Mouse (Mus musculus) liver, postnatal 0 days (tissue): ENCODE data around the gene Anapc15-ps. TPM values are rescaled to one million over a fixed set of nuclear protein-coding genes. Genes with fewer than 3 reads are reported as not detected.

Source experiments
- ATAC-seq: fragments of 200-750 bp; cut with Nextera tagmentation; 2 replicates; pipeline ENCODE4 v1.8.0; 2017; ENCODE audit warnings: mild to moderate bottlenecking, moderate library complexity
- DNase-seq: peaks from one replicate; pipeline ENCODE4 v3.0.0-alpha.2; 2016
- H3K27ac ChIP-seq: fragments of 300-500 bp; sonication (generic); 2 replicates; pipeline ENCODE4 v1.5.1; 2014; ENCODE audit warnings: antibody characterized with exemption, moderate library complexity, mild to moderate bottlenecking, low read depth
- H3K27me3 ChIP-seq: fragments of 300-500 bp; sonication (generic); 2 replicates; pipeline ENCODE4 v1.6.1; 2014; ENCODE audit warnings: low read length, control low read depth, mixed read lengths; ENCODE audit not compliant: insufficient read depth
- H3K36me3 ChIP-seq: fragments of 300-500 bp; sonication (generic); replicated peaks from 2 replicates; pipeline ENCODE4 v1.6.1; 2014; ENCODE audit warnings: mild to moderate bottlenecking, control low read depth, low read length, moderate library complexity, mixed read lengths; ENCODE audit not compliant: insufficient read depth
- H3K4me1 ChIP-seq: fragments of 300-500 bp; sonication (generic); 2 replicates; pipeline ENCODE4 v1.6.1; 2014; ENCODE audit warnings: antibody characterized with exemption, mild to moderate bottlenecking, control low read depth; ENCODE audit not compliant: insufficient read depth
- H3K4me2 ChIP-seq: fragments of 300-500 bp; sonication (generic); 2 replicates; pipeline ENCODE4 v1.6.1; 2014; ENCODE audit warnings: low read depth, mild to moderate bottlenecking, low read length, moderate library complexity, mixed read lengths
- H3K4me3 ChIP-seq: fragments of 300-500 bp; sonication (generic); 2 replicates; pipeline ENCODE4 v1.5.1; 2014; ENCODE audit warnings: low read depth, low read length
- H3K9ac ChIP-seq: fragments of 300-500 bp; sonication (generic); replicated peaks from 2 replicates; pipeline ENCODE4 v1.6.1; 2014; ENCODE audit warnings: mild to moderate bottlenecking, moderate library complexity
- H3K9me3 ChIP-seq: fragments of 300-500 bp; sonication (generic); 2 replicates; pipeline ENCODE4 v1.6.1; 2016; ENCODE audit warnings: mild to moderate bottlenecking, control low read depth, low read length, mixed read lengths
- CTCF ChIP-seq: sonication (generic); IDR thresholded peaks from 2 replicates; pipeline ENCODE4 v1.5.1; 2016; ENCODE audit warnings: antibody characterized with exemption, low read depth
- EP300 ChIP-seq: IDR thresholded peaks from 2 replicates; pipeline ENCODE4 v1.6.1; 2016; ENCODE audit warnings: antibody characterized with exemption, low read depth, mild to moderate bottlenecking
- WGBS: fragments of 180-500 bp; shearing (Covaris S2); extraction: QIAGEN DNeasy Blood & Tissue Kit; methylation state at CpG from one replicate; pipeline ENCODE4 v1.1.7; 2014; ENCODE audit not compliant: insufficient replicate concordance; 5-methylcytosine and 5-hydroxymethylcytosine counted together
- polyA plus RNA-seq: library from polyadenylated mRNA; unstranded; fragments of >200 nt; fragmentation: Nextera tagmentation; extraction: Ambion mirVana; gene quantifications from 2 replicates; pipeline ENCODE4 v1.2.1, GENCODE M21; 2015

The Anapc15-ps gene
- polyA plus RNA-seq, 1 experiment from 2014 or later = not detected

- DNase-seq (no peak), ATAC-seq (no peak)
- 70% methylated on average over 3 of the region's 3 CpGs for WGBS
- H3K9me3 ChIP-seq = no peaks in the 10 kb centered on the region
- no peak overlapping the region for H3K9ac ChIP-seq
- no peak overlapping the region for H3K4me2 ChIP-seq
- H3K36me3 ChIP-seq = no peaks in the 10 kb centered on the region
- peaks cover 8% of the 10 kb centered on the region; the same call in 1 of the 2 replicates for H3K4me1 ChIP-seq
- TF ChIP-seq EP300 (no peak), CTCF (no peak)
- H3K4me3 ChIP-seq = no peak overlapping the region
- no peak overlapping the region for H3K27ac ChIP-seq
- H3K27me3 ChIP-seq = no peaks in the 10 kb centered on the region
Measured at GRCm38 (mm10) chr10:95705747-95706146, 32.5 kb upstream of the Anapc15-ps start.

GRCm38 (mm10) chr10:95704847-95705246, 31.6 kb upstream of the Anapc15-ps start:
- no peaks in the 10 kb centered on the region for H3K36me3 ChIP-seq
- H3K4me1 ChIP-seq = peaks cover 8% of the 10 kb centered on the region; the same call in 1 of the 2 replicates
- H3K27me3 ChIP-seq = no peaks in the 10 kb centered on the region
- TF ChIP-seq CTCF (no peak), EP300 (no peak)
- no peaks in the 10 kb centered on the region for H3K9me3 ChIP-seq
- no peak overlapping the region for H3K4me2 ChIP-seq
- H3K9ac ChIP-seq = no peak overlapping the region
- H3K27ac ChIP-seq = no peak overlapping the region
- DNase-seq (no peak), ATAC-seq (no peak)
- 89% methylated on average over 6 of the region's 6 CpGs for WGBS
- H3K4me3 ChIP-seq = no peak overlapping the region

- no peaks in the 10 kb centered on the region for H3K9me3 ChIP-seq
- no peak overlapping the region for H3K27ac ChIP-seq
- no peak overlapping the region for H3K9ac ChIP-seq
- no peak overlapping the region for H3K4me3 ChIP-seq
- H3K36me3 ChIP-seq = no peaks in the 10 kb centered on the region
- ATAC-seq (no peak), DNase-seq (no peak)
- H3K4me1 ChIP-seq = peaks cover 8% of the 10 kb centered on the region; the same call in 1 of the 2 replicates
- H3K27me3 ChIP-seq = no peaks in the 10 kb centered on the region
- 88% methylated on average over 5 of the region's 5 CpGs for WGBS
- H3K4me2 ChIP-seq = no peak overlapping the region
- TF ChIP-seq EP300 (no peak), CTCF (no peak)
Measured at GRCm38 (mm10) chr10:95703730-95704129, 30.5 kb upstream of the Anapc15-ps start.

GRCm38 (mm10) chr10:95700422-95700821, 27.2 kb upstream of the Anapc15-ps start:
- Histone ChIP-seq H3K4me1 (no peaks in the 10 kb centered on the region), H3K27me3 (no peaks in the 10 kb centered on the region), H3K4me3 (no peak overlapping the region), H3K27ac (no peak overlapping the region), H3K4me2 (no peak overlapping the region), H3K9ac (no peak overlapping the region), H3K9me3 (no peaks in the 10 kb centered on the region), H3K36me3 (no peaks in the 10 kb centered on the region)
- TF ChIP-seq EP300 (no peak), CTCF (no peak)
- WGBS = 77% methylated on average over 4 of the region's 4 CpGs
- DNase-seq (no peak), ATAC-seq (no peak)

- Histone ChIP-seq H3K4me2 (no peak overlapping the region), H3K27ac (no peak overlapping the region), H3K4me1 (no peaks in the 10 kb centered on the region), H3K4me3 (no peak overlapping the region), H3K9ac (no peak overlapping the region), H3K36me3 (no peaks in the 10 kb centered on the region), H3K9me3 (no peaks in the 10 kb centered on the region), H3K27me3 (no peaks in the 10 kb centered on the region)
- 77% methylated on average over 8 of the region's 8 CpGs for WGBS
- TF ChIP-seq EP300 = no peak
- no peak for TF ChIP-seq CTCF
- ATAC-seq (no peak), DNase-seq (no peak)
Measured at GRCm38 (mm10) chr10:95698920-95699714, 25.9 kb upstream of the Anapc15-ps start.

GRCm38 (mm10) chr10:95696253-95696641, 23.0 kb upstream of the Anapc15-ps start:
- 51% methylated on average over 3 of the region's 3 CpGs for WGBS
- DNase-seq (no peak), ATAC-seq (no peak)
- Histone ChIP-seq H3K36me3 (no peaks in the 10 kb centered on the region), H3K4me2 (no peak overlapping the region), H3K9me3 (no peaks in the 10 kb centered on the region), H3K27ac (peak overlapping the region; percentile 49), H3K27me3 (no peaks in the 10 kb centered on the region), H3K4me1 (no peaks in the 10 kb centered on the region), H3K4me3 (no peak overlapping the region), H3K9ac (no peak overlapping the region)
- no peak for TF ChIP-seq EP300
- no peak for TF ChIP-seq CTCF
